Comparison of ENCODE assay signal across 8 mouse cellular contexts in the genomic region with DNA sequence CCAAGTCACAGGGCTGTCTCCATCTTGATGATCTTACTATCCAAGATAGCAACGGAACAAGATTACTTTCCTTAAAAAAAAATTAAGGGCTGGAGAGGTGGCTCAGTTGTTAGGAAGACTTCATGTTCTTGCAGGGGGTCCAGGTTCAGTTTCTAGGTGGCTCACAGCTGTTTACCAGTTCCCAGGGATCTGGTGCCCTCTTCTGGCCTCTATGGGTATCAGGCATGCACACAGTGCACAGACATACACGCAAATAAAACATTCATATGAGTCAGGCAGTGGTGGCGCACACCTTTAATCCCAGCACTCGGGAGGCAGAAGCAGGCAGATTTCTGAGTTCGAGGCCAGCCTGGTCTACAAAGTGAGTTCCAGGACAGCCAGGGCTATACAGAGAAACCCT. TPM values are rescaled to one million over a fixed set of nuclear protein-coding genes. Genes with fewer than 3 reads are reported as not detected.
A peak's percentile ranks its signal among the peaks of the same experiment; 100 is the strongest.
DNase-seq lines count a peak whose midpoint lies in the region; ATAC-seq and TF ChIP-seq lines count a peak whose summit lies in the region.
"Not testable (repeated sequence)": the region's sequence is repeated elsewhere in the genome, so short reads cannot be mapped to it uniquely, and the experiment has no call there.

No protein-coding gene starts in this region.

- H3K4me2 ChIP-seq in CH12.LX (ENCODE audit: insufficient read depth, low read depth, poor library complexity, severe bottlenecking); liver, embryonic 11.5 days; midbrain, postnatal 0 days (ENCODE audit: low read depth, low read length, poor library complexity, severe bottlenecking): not testable (repeated sequence)

- TF ChIP-seq EP300 in CH12.LX (IDR thresholded peaks at IDR 0.05; ENCODE audit: low read length), result not testable (repeated sequence)
- TF ChIP-seq EP300 in heart, adult 2 months (IDR thresholded peaks at IDR 0.05; ENCODE audit: insufficient read depth, low read depth, low read length), result 0 out of 2 replicates have a peak, but pooled peaks have one; percentile 55

- DNase-seq in CH12.LX (ENCODE audit: extremely low read depth), result peak; percentile 51
- peak; percentile 37 for DNase-seq in adrenal gland, postnatal 25 days
- peak; percentile 50 for DNase-seq in embryonic facial prominence, embryonic 10.5 days (ENCODE audit: low spot score)
- DNase-seq in heart, adult 2 months, result peak; percentile 34 to 66
- peak; percentile 56 for DNase-seq in kidney, adult 9 months
- peak; percentile 43 for DNase-seq in liver, embryonic 11.5 days (ENCODE audit: low spot score)
- DNase-seq in midbrain, postnatal 0 days (ENCODE audit: low spot score), result peak; percentile 33
- DNase-seq in thymus, adult 2 months, result peak; percentile 70

- not testable (repeated sequence) for H3K4me1 ChIP-seq in CH12.LX (ENCODE audit: control insufficient read depth in 1 of 2, insufficient read depth in 2 of 2); heart, adult 2 months (ENCODE audit: control insufficient read depth, insufficient read depth, low read length); liver, embryonic 11.5 days (replicated peaks; ENCODE audit: control insufficient read depth, insufficient read depth, low read length); midbrain, postnatal 0 days (ENCODE audit: insufficient read depth, low read length); thymus, adult 2 months (replicated peaks; ENCODE audit: control insufficient read depth, insufficient read depth, low read length)
- H3K4me1 ChIP-seq in embryonic facial prominence, embryonic 10.5 days, result peaks cover 12% of the 10 kb centered on the region; the same call in 1 of the 2 replicates

- H3K9ac ChIP-seq in CH12.LX (ENCODE audit: insufficient read depth, low read depth); heart, adult 2 months (ENCODE audit: low read depth, low read length); liver, embryonic 11.5 days (ENCODE audit: low read depth, low read length); midbrain, postnatal 0 days (replicated peaks; ENCODE audit: low read length, poor library complexity, severe bottlenecking): not testable (repeated sequence)

- not testable (repeated sequence) for H3K36me3 ChIP-seq in CH12.LX (replicated peaks in 1 of 2; ENCODE audit: control insufficient read depth in 1 of 2, insufficient read depth in 1 of 2, low read length in 1 of 2); embryonic facial prominence, embryonic 10.5 days (replicated peaks); heart, adult 2 months (ENCODE audit: control insufficient read depth, insufficient read depth, low read length); liver, embryonic 11.5 days (ENCODE audit: control insufficient read depth, insufficient read depth, low read length); midbrain, postnatal 0 days (ENCODE audit: insufficient read depth, low read length); thymus, adult 2 months (ENCODE audit: control insufficient read depth, insufficient read depth, low read length)

- dilution Hi-C loops in CH12.LX (cut with MboI; ENCODE audit: extremely low pct_ligation_motif_present, extremely low pct_unique_long_range_greater_than_20kb, low sequenced_read_pairs), result not testable (repeated sequence)

- H3K4me3 ChIP-seq in CH12.LX (replicated peaks in 1 of 3; ENCODE audit: low read depth in 2 of 3, low read length in 2 of 3, poor library complexity in 1 of 3); embryonic facial prominence, embryonic 10.5 days; heart, adult 2 months; liver, embryonic 11.5 days (ENCODE audit: low read depth, low read length); midbrain, postnatal 0 days (ENCODE audit: low read depth, low read length); thymus, adult 2 months (ENCODE audit: control insufficient read depth, insufficient read depth, low read length): not testable (repeated sequence)

- intact Hi-C loops in heart, adult 2 months (cut with DNase I), result loop anchor here (1.0 to 2.0 kb wide), 2 partner anchors 99 to 245 kb away; no protein-coding TSS in a partner anchor

- in situ Hi-C loops in CH12.LX (cut with MboI; ENCODE audit: low pct_ligation_motif_present, low pct_unique_long_range_greater_than_20kb, low sequenced_read_pairs), result loop anchor here (10.0 kb wide), 1 partner anchor 51 kb away; a partner anchor contains a TSS

- WGBS in embryonic facial prominence, embryonic 10.5 days, result 56% methylated on average over 5 of the region's 5 CpGs
- 47% methylated on average over 5 of the region's 5 CpGs for WGBS in heart, adult 2 months
- 45% methylated on average over 5 of the region's 5 CpGs for WGBS in liver, embryonic 11.5 days
- WGBS in midbrain, postnatal 0 days, result 53% methylated on average over 5 of the region's 5 CpGs
- 50% methylated on average over 5 of the region's 5 CpGs for WGBS in thymus, adult 2 months

- not testable (repeated sequence) for ATAC-seq in liver, embryonic 11.5 days (replicated peaks; ENCODE audit: low FRiP score); midbrain, postnatal 0 days (ENCODE audit: low FRiP score)

- peak; percentile 76 for TF ChIP-seq RAD21 in CH12.LX (IDR thresholded peaks at IDR 0.05; ENCODE audit: low read depth, low read length)

- not testable (repeated sequence) for H3K9me3 ChIP-seq in CH12.LX (replicated peaks; ENCODE audit: low read length); embryonic facial prominence, embryonic 10.5 days; liver, embryonic 11.5 days (ENCODE audit: control insufficient read depth, low read length); midbrain, postnatal 0 days (ENCODE audit: low read length)

- TF ChIP-seq POLR2A in CH12.LX (IDR thresholded peaks at IDR 0.05; ENCODE audit: low read depth, low read length); heart, adult 2 months (IDR thresholded peaks at IDR 0.05; ENCODE audit: insufficient read depth, low read depth, low read length); thymus, adult 2 months (IDR thresholded peaks at IDR 0.05; ENCODE audit: control insufficient read depth, extremely low read depth, insufficient read depth, low read length, poor library complexity): not testable (repeated sequence)

- peak; percentile 32 to 76; a peak in 2 of 4 replicates for TF ChIP-seq CTCF in CH12.LX (conservative IDR thresholded peaks at IDR 0.05 in 1 of 2, IDR thresholded peaks at IDR 0.05 in 1 of 2; ENCODE audit: low read depth in 2 of 2, low read length in 2 of 2)
- peak; percentile 75 for TF ChIP-seq CTCF in heart, adult 2 months (IDR thresholded peaks at IDR 0.05)
- peak; percentile 67 for TF ChIP-seq CTCF in midbrain, postnatal 0 days (IDR thresholded peaks at IDR 0.05)
- TF ChIP-seq CTCF in thymus, adult 2 months (IDR thresholded peaks at IDR 0.05; ENCODE audit: borderline replicate concordance, control insufficient read depth, extremely low read depth, insufficient read depth, low read length, poor library complexity), result not testable (repeated sequence)

- H3K27me3 ChIP-seq in CH12.LX (replicated peaks), result peaks cover 28% of the 10 kb centered on the region
- H3K27me3 ChIP-seq in embryonic facial prominence, embryonic 10.5 days (replicated peaks; ENCODE audit: low read depth, poor library complexity, severe bottlenecking); heart, adult 2 months (ENCODE audit: control insufficient read depth, insufficient read depth, low read length); liver, embryonic 11.5 days (replicated peaks; ENCODE audit: control insufficient read depth, insufficient read depth, low read length); midbrain, postnatal 0 days (ENCODE audit: insufficient read depth, low read length); thymus, adult 2 months (ENCODE audit: control insufficient read depth, insufficient read depth, low read length): not testable (repeated sequence)

- not testable (repeated sequence) for H3K79me2 ChIP-seq in CH12.LX (replicated peaks; ENCODE audit: control insufficient read depth, extremely low read depth, insufficient read depth, poor library complexity, severe bottlenecking); heart, adult 2 months (replicated peaks; ENCODE audit: control insufficient read depth, insufficient read depth, low read length)

- H3K27ac ChIP-seq in CH12.LX (ENCODE audit: insufficient read depth, low read depth); embryonic facial prominence, embryonic 10.5 days (replicated peaks); heart, adult 2 months; liver, embryonic 11.5 days (ENCODE audit: low read depth, low read length); midbrain, postnatal 0 days (ENCODE audit: low read depth, low read length); thymus, adult 2 months (ENCODE audit: control insufficient read depth, insufficient read depth, low read length): not testable (repeated sequence)

RNA-seq across cellular contexts. Expression of a gene that starts 15.5 kb away (rescaled TPM):
- total RNA-seq in CH12.LX (2012; rRNA removed), result 7.8 and 13.2 TPM in 2 replicates
- 5.7 and 6.0 TPM in 2 replicates for total RNA-seq in CH12.LX (2014; rRNA removed)
- polyA plus RNA-seq in CH12.LX (2012; ENCODE audit: insufficient read length, low read depth), result 10.7 and 13.0 TPM in 2 replicates
- 15.0 and 24.8 TPM in 2 replicates for total RNA-seq in adrenal gland, postnatal 25 days (2021)
- polyA plus RNA-seq in embryonic facial prominence, embryonic 10.5 days (2016; fragmentation: Nextera tagmentation; extraction: Ambion mirVana), result 21.9 and 24.6 TPM in 2 replicates
- total RNA-seq in heart, adult 2 months (2021), result 1 to 10 TPM; 5.0 to 8.1 TPM
- 19.9 and 20.8 TPM in 2 replicates for polyA plus RNA-seq in heart, adult 2 months (2012; rRNA removed)
- 16.0 and 20.1 TPM in 2 replicates for polyA plus RNA-seq in liver, embryonic 11.5 days (2014; fragmentation: Nextera tagmentation; extraction: Ambion mirVana)
- total RNA-seq in midbrain, postnatal 0 days (2014; rRNA removed), result 9.5 and 13.6 TPM in 2 replicates
- 14.0 and 14.4 TPM in 2 replicates for polyA plus RNA-seq in midbrain, postnatal 0 days (2015; fragmentation: Nextera tagmentation; extraction: Ambion mirVana)
- 63.1 and 65.3 TPM in 2 replicates for polyA plus RNA-seq in thymus, adult 2 months (2012; rRNA removed)

RNA-seq across cellular contexts. Expression of a gene that starts 28.5 kb away (rescaled TPM):
- total RNA-seq in CH12.LX (2012; rRNA removed), result 51.6 and 58.6 TPM in 2 replicates
- 79.7 and 102 TPM in 2 replicates for total RNA-seq in CH12.LX (2014; rRNA removed)
- 62.1 and 70.8 TPM in 2 replicates for polyA plus RNA-seq in CH12.LX (2012; ENCODE audit: insufficient read length, low read depth)
- total RNA-seq in adrenal gland, postnatal 25 days (2021), result 31.3 and 45.3 TPM in 2 replicates
- 64.0 and 64.2 TPM in 2 replicates for polyA plus RNA-seq in embryonic facial prominence, embryonic 10.5 days (2016; fragmentation: Nextera tagmentation; extraction: Ambion mirVana)
- total RNA-seq in heart, adult 2 months (2021), result 10 to 100 TPM; 10.8 to 12.0 TPM
- polyA plus RNA-seq in heart, adult 2 months (2012; rRNA removed), result 13.6 and 20.8 TPM in 2 replicates
- 92.2 and 95.9 TPM in 2 replicates for polyA plus RNA-seq in liver, embryonic 11.5 days (2014; fragmentation: Nextera tagmentation; extraction: Ambion mirVana)
- total RNA-seq in midbrain, postnatal 0 days (2014; rRNA removed), result 28.8 and 31.7 TPM in 2 replicates
- polyA plus RNA-seq in midbrain, postnatal 0 days (2015; fragmentation: Nextera tagmentation; extraction: Ambion mirVana), result 39.4 and 40.5 TPM in 2 replicates
- polyA plus RNA-seq in thymus, adult 2 months (2012; rRNA removed), result 89.6 and 107 TPM in 2 replicates

RNA-seq across cellular contexts. Expression of a gene that starts 36.1 kb away (rescaled TPM):
- 225 and 266 TPM in 2 replicates for total RNA-seq in CH12.LX (2012; rRNA removed)
- 213 and 228 TPM in 2 replicates for total RNA-seq in CH12.LX (2014; rRNA removed)
- 217 and 262 TPM in 2 replicates for polyA plus RNA-seq in CH12.LX (2012; ENCODE audit: insufficient read length, low read depth)
- 261 and 266 TPM in 2 replicates for total RNA-seq in adrenal gland, postnatal 25 days (2021)
- 409 and 427 TPM in 2 replicates for polyA plus RNA-seq in embryonic facial prominence, embryonic 10.5 days (2016; fragmentation: Nextera tagmentation; extraction: Ambion mirVana)
- 100 to 1,000 TPM; 206 to 249 TPM for total RNA-seq in heart, adult 2 months (2021)
- polyA plus RNA-seq in heart, adult 2 months (2012; rRNA removed), result 144 and 158 TPM in 2 replicates
- polyA plus RNA-seq in liver, embryonic 11.5 days (2014; fragmentation: Nextera tagmentation; extraction: Ambion mirVana), result 323 and 339 TPM in 2 replicates
- total RNA-seq in midbrain, postnatal 0 days (2014; rRNA removed), result 110 and 143 TPM in 2 replicates
- 274 and 297 TPM in 2 replicates for polyA plus RNA-seq in midbrain, postnatal 0 days (2015; fragmentation: Nextera tagmentation; extraction: Ambion mirVana)
- 159 and 193 TPM in 2 replicates for polyA plus RNA-seq in thymus, adult 2 months (2012; rRNA removed)

RNA-seq across cellular contexts. Expression of a gene that starts 48.8 kb away (rescaled TPM):
- total RNA-seq in CH12.LX (2012; rRNA removed) (6.3 and 9.7 TPM in 2 replicates), CH12.LX (2014; rRNA removed) (4.7 and 4.9 TPM in 2 replicates)
- polyA plus RNA-seq in CH12.LX (2012; ENCODE audit: insufficient read length, low read depth), result 6.5 and 9.1 TPM in 2 replicates
- 41.3 and 44.1 TPM in 2 replicates for total RNA-seq in adrenal gland, postnatal 25 days (2021)
- polyA plus RNA-seq in embryonic facial prominence, embryonic 10.5 days (2016; fragmentation: Nextera tagmentation; extraction: Ambion mirVana), result 37.2 and 41.7 TPM in 2 replicates
- total RNA-seq in heart, adult 2 months (2021), result 1 to 10 TPM; 6.8 to 8.2 TPM
- 7.6 and 10.4 TPM in 2 replicates for polyA plus RNA-seq in heart, adult 2 months (2012; rRNA removed)
- polyA plus RNA-seq in liver, embryonic 11.5 days (2014; fragmentation: Nextera tagmentation; extraction: Ambion mirVana), result 7.9 and 9.1 TPM in 2 replicates
- total RNA-seq in midbrain, postnatal 0 days (2014; rRNA removed), result 37.7 and 41.8 TPM in 2 replicates
- polyA plus RNA-seq in midbrain, postnatal 0 days (2015; fragmentation: Nextera tagmentation; extraction: Ambion mirVana), result 11.8 and 11.9 TPM in 2 replicates
- 53.0 and 59.0 TPM in 2 replicates for polyA plus RNA-seq in thymus, adult 2 months (2012; rRNA removed)
